Mouse (Mus musculus) olfactory bulb, adult 2 months (tissue): ENCODE results near the gene Mecp2.

Source experiments
- CTCF ChIP-seq: fragments of 200-500 bp; IDR thresholded peaks from 2 replicates; pipeline ENCODE4 v1.5.1; 2012; ENCODE audit warnings: low read depth, mild to moderate bottlenecking, low read length, moderate library complexity; ENCODE audit not compliant: insufficient read depth
- POLR2A ChIP-seq: fragments of 200-500 bp; IDR thresholded peaks from 2 replicates; pipeline ENCODE4 v1.6.1; 2012; ENCODE audit warnings: mild to moderate bottlenecking, low read depth, low read length, moderate library complexity; ENCODE audit not compliant: insufficient read depth

GRCm38 (mm10) chrX:74105916-74106315 is 29.2 kb downstream of the Mecp2 start:
- TF ChIP-seq POLR2A (no peak), CTCF (no peak)
